Mouse (Mus musculus): Measurements from ENCODE around the gene Sept14. TPM values are rescaled to one million over a fixed set of nuclear protein-coding genes. Genes with fewer than 3 reads are reported as not detected.

Sept14 gene
- polyA plus RNA-seq, 1 experiment from 2014 or later = not detected

DNA sequence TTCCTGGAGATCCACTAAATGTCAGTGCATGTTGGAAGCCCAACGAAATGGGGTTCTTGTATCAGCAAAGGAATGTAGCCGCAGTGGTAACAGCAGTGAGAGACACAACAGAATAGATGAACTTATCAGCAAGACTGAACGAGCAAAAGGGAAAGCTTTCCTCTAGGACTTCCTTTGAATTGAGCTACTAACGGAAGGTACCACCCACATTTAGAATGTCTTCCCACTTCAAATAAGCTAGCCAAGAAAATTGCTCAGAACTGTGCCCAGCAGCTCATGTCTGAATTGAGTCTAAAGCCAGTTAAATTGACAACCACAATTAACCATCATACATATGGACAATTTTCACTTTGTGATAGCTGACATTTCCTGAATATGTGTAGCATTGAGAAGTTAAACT, 40.5 kb downstream of the Sept14 start:
- H3K27me3 ChIP-seq (replicated peaks) = no peaks in the 10 kb centered on the region
- H3K4me3 ChIP-seq (replicated peaks) = no peak overlapping the region
- H3K27ac ChIP-seq (replicated peaks) = no peak overlapping the region
- 94% methylated on average over 4 of the region's 4 CpGs for WGBS
- peaks cover 17% of the 10 kb centered on the region for H3K4me1 ChIP-seq
- H3K4me2 ChIP-seq = no peak overlapping the region
- H3K9me3 ChIP-seq (replicated peaks) = no peaks in the 10 kb centered on the region
- H3K36me3 ChIP-seq = no peaks in the 10 kb centered on the region
- no peak for ATAC-seq (ENCODE audit: low FRiP score)
- no peak overlapping the region for H3K9ac ChIP-seq (replicated peaks)

DNA sequence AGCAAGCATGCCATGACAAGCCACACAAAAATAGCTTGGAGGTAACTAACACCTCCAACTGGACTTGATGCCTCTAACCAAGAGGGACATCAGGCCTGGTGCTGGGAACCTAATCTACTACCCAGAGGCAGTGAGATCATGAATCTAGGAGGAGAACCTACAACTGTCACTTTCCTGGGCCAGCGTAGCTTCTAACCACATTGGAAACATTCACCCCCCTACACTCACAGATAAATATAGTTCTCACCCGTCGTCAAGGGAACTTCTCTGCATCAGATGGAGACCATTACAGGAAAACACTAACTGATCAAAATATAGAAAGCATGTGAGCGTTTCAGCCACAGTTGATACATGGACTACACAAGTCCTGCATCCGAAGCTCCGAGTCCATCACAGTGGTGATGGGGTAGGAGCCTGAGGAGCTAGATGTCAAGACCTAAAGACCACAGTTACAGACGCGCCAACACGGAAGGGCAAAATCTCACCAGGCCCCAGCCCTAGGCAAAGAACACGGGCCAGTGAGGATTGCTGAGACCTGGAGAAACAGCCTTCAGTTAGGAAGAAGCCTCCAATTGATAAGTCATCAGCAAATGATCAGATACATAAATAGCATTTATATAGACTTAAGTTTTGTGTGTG, 41.9 kb downstream of the Sept14 start:
- ATAC-seq (ENCODE audit: low FRiP score) = no peak
- WGBS = 95% methylated on average over 10 of the region's 10 CpGs
- Histone ChIP-seq H3K4me3 (replicated peaks) (no peak overlapping the region), H3K9ac (replicated peaks) (no peak overlapping the region), H3K4me2 (no peak overlapping the region), H3K27me3 (replicated peaks) (no peaks in the 10 kb centered on the region), H3K9me3 (replicated peaks) (no peaks in the 10 kb centered on the region), H3K4me1 (peaks cover 17% of the 10 kb centered on the region), H3K27ac (replicated peaks) (no peak overlapping the region), H3K36me3 (no peaks in the 10 kb centered on the region)

DNA sequence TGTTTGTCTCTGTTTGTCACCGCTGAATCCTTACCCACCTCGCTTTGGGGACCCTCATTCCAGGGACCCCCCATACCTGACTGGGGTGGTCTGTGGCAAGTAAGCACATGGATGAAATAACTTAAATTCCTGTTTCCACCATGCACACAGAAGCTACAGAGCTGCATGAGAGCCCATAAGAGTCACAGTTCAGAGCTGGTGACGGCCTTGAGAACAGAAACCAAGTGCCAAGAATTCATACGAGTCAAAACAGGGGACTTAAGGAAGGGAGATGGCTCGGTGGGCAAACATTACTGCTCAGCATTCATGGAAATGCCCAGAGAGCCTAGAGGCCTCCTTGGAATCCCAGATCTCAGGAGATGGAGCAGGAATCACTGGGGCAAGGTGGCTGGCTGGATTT, 44.2 kb downstream of the Sept14 start:
- H3K9ac ChIP-seq (replicated peaks) = no peak overlapping the region
- peaks cover 13% of the 10 kb centered on the region for H3K36me3 ChIP-seq
- H3K4me3 ChIP-seq (replicated peaks) = no peak overlapping the region
- no peak overlapping the region for H3K4me2 ChIP-seq
- H3K4me1 ChIP-seq = peaks cover 13% of the 10 kb centered on the region
- no peaks in the 10 kb centered on the region for H3K27me3 ChIP-seq (replicated peaks)
- 95% methylated on average over 5 of the region's 5 CpGs for WGBS
- ATAC-seq (ENCODE audit: low FRiP score) = no peak
- H3K9me3 ChIP-seq (replicated peaks) = no peaks in the 10 kb centered on the region
- no peak overlapping the region for H3K27ac ChIP-seq (replicated peaks)

DNA sequence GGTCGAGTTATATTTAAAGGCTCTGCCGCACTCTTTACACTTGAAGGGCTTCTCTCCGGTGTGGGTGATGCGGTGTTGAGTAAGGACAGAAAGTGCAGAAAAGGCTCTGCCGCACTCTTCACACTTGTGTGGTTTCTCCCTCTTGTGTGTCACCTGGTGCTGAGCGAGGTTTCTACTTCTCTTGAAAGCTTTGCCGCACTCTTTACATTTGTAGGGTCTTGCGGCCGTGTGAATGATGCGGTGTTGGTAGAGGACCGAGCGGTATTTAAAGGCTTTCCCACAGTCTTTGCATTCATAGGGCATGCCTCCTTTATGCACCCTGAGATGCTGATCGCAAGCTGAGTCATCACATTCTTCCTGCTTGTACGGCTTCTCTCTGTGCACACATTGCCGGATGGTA, 50.4 kb downstream of the Sept14 start:
- WGBS = 93% methylated on average over 15 of the region's 15 CpGs
- no peak overlapping the region for H3K9ac ChIP-seq (replicated peaks)
- no peak overlapping the region for H3K27ac ChIP-seq (replicated peaks)
- no peaks in the 10 kb centered on the region for H3K9me3 ChIP-seq (replicated peaks)
- H3K4me3 ChIP-seq (replicated peaks) = no peak overlapping the region
- H3K4me1 ChIP-seq = no peaks in the 10 kb centered on the region
- H3K27me3 ChIP-seq (replicated peaks) = no peaks in the 10 kb centered on the region
- H3K4me2 ChIP-seq = no peak overlapping the region
- H3K36me3 ChIP-seq = peaks cover 53% of the 10 kb centered on the region
- ATAC-seq (ENCODE audit: low FRiP score) = no peak

DNA sequence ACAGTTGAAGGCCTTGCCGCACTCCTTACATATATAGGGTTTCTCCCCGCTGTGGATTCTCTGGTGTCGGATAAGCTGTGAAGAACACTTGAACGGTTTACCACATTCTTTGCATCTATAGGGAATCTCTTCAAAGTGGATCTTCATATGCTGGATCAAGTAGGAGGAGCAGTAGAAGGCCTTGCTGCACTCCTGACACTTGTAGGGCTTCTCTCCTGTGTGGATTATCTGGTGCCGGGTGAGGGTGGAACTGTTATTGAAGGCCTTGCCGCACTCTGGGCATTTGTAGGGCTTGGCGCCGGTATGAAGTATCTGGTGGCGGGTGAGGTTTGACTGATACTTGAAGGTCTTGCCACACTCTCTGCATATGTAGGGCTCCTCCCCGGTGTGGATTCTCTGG, 51.3 kb downstream of the Sept14 start:
- no peak overlapping the region for H3K9ac ChIP-seq (replicated peaks)
- H3K4me2 ChIP-seq = no peak overlapping the region
- H3K4me1 ChIP-seq = no peaks in the 10 kb centered on the region
- no peak overlapping the region for H3K27ac ChIP-seq (replicated peaks)
- no peak for ATAC-seq (ENCODE audit: low FRiP score)
- no peaks in the 10 kb centered on the region for H3K9me3 ChIP-seq (replicated peaks)
- H3K27me3 ChIP-seq (replicated peaks) = no peaks in the 10 kb centered on the region
- peaks cover 53% of the 10 kb centered on the region for H3K36me3 ChIP-seq
- H3K4me3 ChIP-seq (replicated peaks) = no peak overlapping the region
- WGBS = 98% methylated on average over 10 of the region's 10 CpGs

DNA sequence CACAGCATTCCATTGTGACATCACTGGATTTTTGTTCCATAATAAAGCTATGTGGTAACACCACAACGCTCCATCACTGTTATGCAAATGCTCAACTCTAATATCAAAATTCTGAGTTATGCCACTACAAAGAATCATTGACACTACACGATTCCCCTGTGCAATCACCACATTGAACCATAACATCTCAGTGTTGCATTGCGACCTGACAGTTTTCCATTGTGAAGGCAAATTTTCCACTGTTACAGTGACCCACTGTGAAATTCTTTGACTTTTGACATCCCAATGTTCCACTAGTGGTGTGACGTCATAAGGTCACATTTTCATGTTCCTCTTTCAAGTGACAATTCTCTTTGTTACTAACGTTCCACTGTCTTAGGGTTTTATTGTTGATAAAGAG, 57.5 kb downstream of the Sept14 start:
- Histone ChIP-seq H3K36me3 (peaks cover 7% of the 10 kb centered on the region), H3K4me3 (replicated peaks) (no peak overlapping the region), H3K9me3 (replicated peaks) (no peaks in the 10 kb centered on the region), H3K27ac (replicated peaks) (no peak overlapping the region), H3K27me3 (replicated peaks) (no peaks in the 10 kb centered on the region), H3K4me2 (no peak overlapping the region), H3K9ac (replicated peaks) (no peak overlapping the region), H3K4me1 (no peaks in the 10 kb centered on the region)
- ATAC-seq (ENCODE audit: low FRiP score) = no peak
- 93% methylated on average over 5 of the region's 5 CpGs for WGBS

Other genes starting within 250 kb of the Sept14 start
- gene Sfswap, start 207.3 kb downstream of the Sept14 start, polyA plus RNA-seq (2015; fragmentation: Nextera tagmentation; extraction: Ambion mirVana) = 44.9 and 49.7 TPM in 2 replicates
- gene Mmp17, start 124.3 kb downstream of the Sept14 start, polyA plus RNA-seq (2015; fragmentation: Nextera tagmentation; extraction: Ambion mirVana) = 10.1 and 12.0 TPM in 2 replicates
- gene Zfp11, start 38.4 kb downstream of the Sept14 start, polyA plus RNA-seq (2015; fragmentation: Nextera tagmentation; extraction: Ambion mirVana) = 6.5 and 6.6 TPM in 2 replicates
- 169 and 174 TPM in 2 replicates for gene Mrps17, start 7.0 kb upstream of the Sept14 start, polyA plus RNA-seq (2015; fragmentation: Nextera tagmentation; extraction: Ambion mirVana)
- 94.9 and 95.7 TPM in 2 replicates for gene Nipsnap2, start 16.6 kb upstream of the Sept14 start, polyA plus RNA-seq (2015; fragmentation: Nextera tagmentation; extraction: Ambion mirVana)
- gene Psph, start 78.9 kb upstream of the Sept14 start, polyA plus RNA-seq (2015; fragmentation: Nextera tagmentation; extraction: Ambion mirVana) = 33.9 and 35.0 TPM in 2 replicates
- 28.0 and 32.4 TPM in 2 replicates for gene Sumf2, start 138.5 kb upstream of the Sept14 start, polyA plus RNA-seq (2015; fragmentation: Nextera tagmentation; extraction: Ambion mirVana)
- gene Chchd2, start 179.0 kb upstream of the Sept14 start, polyA plus RNA-seq (2015; fragmentation: Nextera tagmentation; extraction: Ambion mirVana) = 743 and 777 TPM in 2 replicates
- gene Zbed5, start 187.2 kb upstream of the Sept14 start, polyA plus RNA-seq (2015; fragmentation: Nextera tagmentation; extraction: Ambion mirVana) = 11.1 and 13.0 TPM in 2 replicates
- 0.95 and 1.3 TPM in 2 replicates for gene Phkg1, start 190.0 kb upstream of the Sept14 start, polyA plus RNA-seq (2015; fragmentation: Nextera tagmentation; extraction: Ambion mirVana)
- 2.6 and 4.3 TPM in 2 replicates for gene Nupr1l, start 200.0 kb upstream of the Sept14 start, polyA plus RNA-seq (2015; fragmentation: Nextera tagmentation; extraction: Ambion mirVana)
- gene Vkorc1l1, start 233.5 kb upstream of the Sept14 start, polyA plus RNA-seq (2015; fragmentation: Nextera tagmentation; extraction: Ambion mirVana) = 28.9 and 30.5 TPM in 2 replicates

Measured in neural tube, embryonic 15.5 days (tissue).